7 mouse cellular contexts compared by ENCODE assay signal in the genomic region with DNA sequence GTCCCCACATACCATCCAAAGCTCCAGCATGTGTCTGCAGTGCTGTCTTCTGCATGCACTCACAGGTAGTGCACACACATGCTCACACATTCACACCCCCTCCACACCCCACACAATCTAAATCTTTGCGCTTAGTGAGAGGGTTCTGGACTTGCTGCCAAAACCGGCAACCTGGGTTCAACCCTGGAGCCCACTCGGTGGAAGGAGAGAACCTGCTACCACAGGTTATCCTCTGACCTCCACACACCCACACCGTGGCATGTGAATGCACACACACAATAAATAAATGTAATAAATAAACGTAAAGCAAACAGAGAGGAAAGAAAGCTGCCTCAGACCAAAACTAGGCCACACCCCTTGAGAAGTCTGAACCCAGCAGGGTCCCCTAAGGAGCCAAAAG. TPM values are rescaled to one million over a fixed set of nuclear protein-coding genes. Genes with fewer than 3 reads are reported as not detected.
DNase-seq lines count a peak whose midpoint lies in the region; ATAC-seq and TF ChIP-seq lines count a peak whose summit lies in the region.

No protein-coding gene starts in this region.

- peaks cover 17% of the 10 kb centered on the region; the same call in 1 of the 2 replicates for H3K36me3 ChIP-seq in liver, adult 2 months (ENCODE audit: control insufficient read depth, insufficient read depth, low read length)
- H3K36me3 ChIP-seq in embryonic facial prominence, embryonic 14.5 days (ENCODE audit: control insufficient read depth, insufficient read depth, low read length), result peaks cover 51% of the 10 kb centered on the region
- peaks cover 42% of the 10 kb centered on the region for H3K36me3 ChIP-seq in intestine, embryonic 15.5 days
- H3K36me3 ChIP-seq in neural tube, embryonic 14.5 days (ENCODE audit: control insufficient read depth, insufficient read depth, low read length), result peaks cover 32% of the 10 kb centered on the region

- TF ChIP-seq POLR2A in liver, adult 2 months (IDR thresholded peaks at IDR 0.05; ENCODE audit: extremely low read depth, insufficient read depth, low read length), result no peak

- H3K4me1 ChIP-seq in liver, adult 2 months (ENCODE audit: control insufficient read depth, insufficient read depth, low read length), result peaks cover 17% of the 10 kb centered on the region
- H3K4me1 ChIP-seq in embryonic facial prominence, embryonic 14.5 days (ENCODE audit: control insufficient read depth, insufficient read depth, low read length), result peaks cover 14% of the 10 kb centered on the region
- H3K4me1 ChIP-seq in intestine, embryonic 15.5 days (replicated peaks), result peaks cover 27% of the 10 kb centered on the region
- H3K4me1 ChIP-seq in neural tube, embryonic 14.5 days (ENCODE audit: control insufficient read depth, insufficient read depth, low read length), result peaks cover 20% of the 10 kb centered on the region

- H3K9ac ChIP-seq in liver, adult 2 months (ENCODE audit: low read depth, low read length), result peak overlapping the region; percentile 49
- peak overlapping the region; percentile 57 for H3K9ac ChIP-seq in embryonic facial prominence, embryonic 14.5 days (ENCODE audit: low read depth, low read length)
- peak overlapping the region; percentile 53 for H3K9ac ChIP-seq in intestine, embryonic 15.5 days
- peak overlapping the region; percentile 56 for H3K9ac ChIP-seq in neural tube, embryonic 14.5 days (replicated peaks; ENCODE audit: low read depth, low read length)

- no peaks in the 10 kb centered on the region for H3K9me3 ChIP-seq in embryonic facial prominence, embryonic 14.5 days (ENCODE audit: control insufficient read depth, low read length)
- H3K9me3 ChIP-seq in intestine, embryonic 15.5 days, result no peaks in the 10 kb centered on the region
- H3K9me3 ChIP-seq in neural tube, embryonic 14.5 days (ENCODE audit: control insufficient read depth, low read length), result no peaks in the 10 kb centered on the region

- TF ChIP-seq CTCF in liver, adult 2 months (IDR thresholded peaks at IDR 0.05; ENCODE audit: low read depth, low read length), result no peak

- intact Hi-C loops in left cerebral cortex, postnatal 36 days (cut with DNase I), result no loop called here

- H3K27me3 ChIP-seq in liver, adult 2 months (ENCODE audit: control insufficient read depth, insufficient read depth, low read length), result no peaks in the 10 kb centered on the region
- H3K27me3 ChIP-seq in embryonic facial prominence, embryonic 14.5 days (replicated peaks; ENCODE audit: control insufficient read depth, insufficient read depth, low read length), result no peaks in the 10 kb centered on the region
- no peaks in the 10 kb centered on the region for H3K27me3 ChIP-seq in intestine, embryonic 15.5 days (replicated peaks)
- no peaks in the 10 kb centered on the region for H3K27me3 ChIP-seq in neural tube, embryonic 14.5 days (ENCODE audit: control insufficient read depth, insufficient read depth, low read length)

- peak overlapping the region; percentile 60 for H3K4me3 ChIP-seq in liver, adult 2 months (ENCODE audit: insufficient read depth, low read depth, low read length)
- peak overlapping the region; percentile 68 for H3K4me3 ChIP-seq in embryonic facial prominence, embryonic 14.5 days (ENCODE audit: low read depth, low read length)
- peak overlapping the region; percentile 71 for H3K4me3 ChIP-seq in intestine, embryonic 15.5 days (replicated peaks)
- peak overlapping the region; percentile 68 for H3K4me3 ChIP-seq in neural tube, embryonic 14.5 days (ENCODE audit: low read depth, low read length)

- DNase-seq in liver, adult 2 months (ENCODE audit: extremely low read depth, low read depth, low spot score), result no peak
- no peak for DNase-seq in liver
- DNase-seq in embryonic facial prominence, embryonic 14.5 days (ENCODE audit: low spot score), result no peak
- DNase-seq in thymus, postnatal 14 days, result no peak
- DNase-seq in left cerebral cortex, postnatal 36 days (ENCODE audit: low spot score in 2 of 2), result no peak

- peaks cover 22% of the 10 kb centered on the region; the same call in 1 of the 2 replicates for H3K79me2 ChIP-seq in liver, adult 2 months (ENCODE audit: control insufficient read depth, insufficient read depth, low read length)

- peak overlapping the region; percentile 66 for H3K4me2 ChIP-seq in embryonic facial prominence, embryonic 14.5 days (ENCODE audit: low read depth, low read length)
- H3K4me2 ChIP-seq in intestine, embryonic 15.5 days (replicated peaks), result peak overlapping the region; percentile 85
- peak overlapping the region; percentile 86 for H3K4me2 ChIP-seq in neural tube, embryonic 14.5 days (ENCODE audit: low read depth, low read length)

- WGBS in liver, adult 2 months, result 44% methylated on average over 5 of the region's 5 CpGs
- 81% methylated on average over 5 of the region's 5 CpGs for WGBS in embryonic facial prominence, embryonic 14.5 days
- 65% methylated on average over 5 of the region's 5 CpGs for WGBS in intestine, embryonic 15.5 days
- 82% methylated on average over 5 of the region's 5 CpGs for WGBS in neural tube, embryonic 14.5 days

- H3K27ac ChIP-seq in liver, adult 2 months (replicated peaks; ENCODE audit: insufficient read depth, low read depth, low read length), result no peak overlapping the region
- no peak overlapping the region for H3K27ac ChIP-seq in embryonic facial prominence, embryonic 14.5 days (replicated peaks; ENCODE audit: low read depth, low read length)
- peak overlapping the region; percentile 98; the same call in 1 of the 2 replicates for H3K27ac ChIP-seq in intestine, embryonic 15.5 days
- peak overlapping the region; percentile 75; the same call in 1 of the 2 replicates for H3K27ac ChIP-seq in neural tube, embryonic 14.5 days (ENCODE audit: low read depth, low read length)

- no peak for ATAC-seq in embryonic facial prominence, embryonic 14.5 days (ENCODE audit: low read depth)
- ATAC-seq in intestine, embryonic 15.5 days, result no peak
- no peak for ATAC-seq in neural tube, embryonic 14.5 days (ENCODE audit: low read depth)

RNA-seq across cellular contexts. Expression of a gene that starts 1.0 kb away (rescaled TPM):
- total RNA-seq in liver, adult 2 months (2014; rRNA removed), result 23.9 and 35.4 TPM in 2 replicates
- polyA plus RNA-seq in liver, adult 2 months (2012; rRNA removed), result 93.9 and 106 TPM in 2 replicates
- polyA plus RNA-seq in embryonic facial prominence, embryonic 14.5 days (2014; fragmentation: Nextera tagmentation; extraction: Ambion mirVana), result 69.0 and 78.6 TPM in 2 replicates
- polyA plus RNA-seq in intestine, embryonic 15.5 days (2015; fragmentation: Nextera tagmentation; extraction: Ambion mirVana), result 112 and 116 TPM in 2 replicates
- 36.4 and 46.8 TPM in 2 replicates for polyA plus RNA-seq in neural tube, embryonic 14.5 days (2014; fragmentation: Nextera tagmentation; extraction: Ambion mirVana)
- 10 to 100 TPM; 67.7 to 73.6 TPM for total RNA-seq in left cerebral cortex, postnatal 36 days (2021)

RNA-seq across cellular contexts. Expression of a gene that starts 1.1 kb away (rescaled TPM):
- total RNA-seq in liver, adult 2 months (2014; rRNA removed), result 20.2 and 31.5 TPM in 2 replicates
- polyA plus RNA-seq in liver, adult 2 months (2012; rRNA removed), result 81.1 and 91.6 TPM in 2 replicates
- 66.9 and 82.7 TPM in 2 replicates for polyA plus RNA-seq in embryonic facial prominence, embryonic 14.5 days (2014; fragmentation: Nextera tagmentation; extraction: Ambion mirVana)
- 71.0 and 71.3 TPM in 2 replicates for polyA plus RNA-seq in intestine, embryonic 15.5 days (2015; fragmentation: Nextera tagmentation; extraction: Ambion mirVana)
- 92.5 and 96.4 TPM in 2 replicates for polyA plus RNA-seq in neural tube, embryonic 14.5 days (2014; fragmentation: Nextera tagmentation; extraction: Ambion mirVana)
- total RNA-seq in left cerebral cortex, postnatal 36 days (2021), result 10 to 100 TPM; 71.9 to 75.6 TPM

RNA-seq across cellular contexts. Expression of a gene that starts 9.2 kb away (rescaled TPM):
- total RNA-seq in liver, adult 2 months (2014; rRNA removed), result 20.8 and 24.0 TPM in 2 replicates
- 42.5 and 45.7 TPM in 2 replicates for polyA plus RNA-seq in liver, adult 2 months (2012; rRNA removed)
- 23.4 and 27.7 TPM in 2 replicates for polyA plus RNA-seq in embryonic facial prominence, embryonic 14.5 days (2014; fragmentation: Nextera tagmentation; extraction: Ambion mirVana)
- polyA plus RNA-seq in intestine, embryonic 15.5 days (2015; fragmentation: Nextera tagmentation; extraction: Ambion mirVana), result 25.9 and 29.0 TPM in 2 replicates
- polyA plus RNA-seq in neural tube, embryonic 14.5 days (2014; fragmentation: Nextera tagmentation; extraction: Ambion mirVana), result 27.1 and 28.8 TPM in 2 replicates
- total RNA-seq in left cerebral cortex, postnatal 36 days (2021), result 10 to 100 TPM; 26.8 TPM

RNA-seq across cellular contexts. Expression of a gene that starts 21.8 kb away (rescaled TPM):
- total RNA-seq in liver, adult 2 months (2014; rRNA removed), result 17.0 and 32.8 TPM in 2 replicates
- 76.1 and 91.6 TPM in 2 replicates for polyA plus RNA-seq in liver, adult 2 months (2012; rRNA removed)
- 398 and 442 TPM in 2 replicates for polyA plus RNA-seq in embryonic facial prominence, embryonic 14.5 days (2014; fragmentation: Nextera tagmentation; extraction: Ambion mirVana)
- polyA plus RNA-seq in intestine, embryonic 15.5 days (2015; fragmentation: Nextera tagmentation; extraction: Ambion mirVana), result 239 and 253 TPM in 2 replicates
- 475 and 479 TPM in 2 replicates for polyA plus RNA-seq in neural tube, embryonic 14.5 days (2014; fragmentation: Nextera tagmentation; extraction: Ambion mirVana)
- total RNA-seq in left cerebral cortex, postnatal 36 days (2021), result 100 to 1,000 TPM; 284 to 285 TPM

RNA-seq across cellular contexts. Expression of a gene that starts 31.3 kb away (rescaled TPM):
- total RNA-seq in liver, adult 2 months (2014; rRNA removed), result 22.9 and 43.9 TPM in 2 replicates
- 727 and 964 TPM in 2 replicates for polyA plus RNA-seq in liver, adult 2 months (2012; rRNA removed)
- 6.8 and 6.9 TPM in 2 replicates for polyA plus RNA-seq in embryonic facial prominence, embryonic 14.5 days (2014; fragmentation: Nextera tagmentation; extraction: Ambion mirVana)
- 6.2 and 6.6 TPM in 2 replicates for polyA plus RNA-seq in intestine, embryonic 15.5 days (2015; fragmentation: Nextera tagmentation; extraction: Ambion mirVana)
- polyA plus RNA-seq in neural tube, embryonic 14.5 days (2014; fragmentation: Nextera tagmentation; extraction: Ambion mirVana), result 2.1 and 2.3 TPM in 2 replicates
- 10 to 100 TPM; 22.2 to 26.5 TPM for total RNA-seq in left cerebral cortex, postnatal 36 days (2021)

Comparison
In these comparisons a context has a peak if more than half of its experiments do, and no peak if none do; other contexts are left out.
1. H3K27ac ChIP-seq: peak in intestine, embryonic 15.5 days (single experiment) and neural tube, embryonic 14.5 days (single experiment); none in liver, adult 2 months (single experiment) and embryonic facial prominence, embryonic 14.5 days (single experiment).
2. Peak in every context shown above with its lines, with median percentiles within 50 percentile points of each other: H3K4me3 ChIP-seq, H3K9ac ChIP-seq and H3K4me2 ChIP-seq.